Mouse (Mus musculus) neutrophil, adult 5-6 weeks (primary cell): Measurements from ENCODE around the gene Gm11985. TPM values are rescaled to one million over a fixed set of nuclear protein-coding genes. Genes with fewer than 3 reads are reported as not detected.

Source experiments
- ATAC-seq: fragments of 151-379, 151-347 bp; 2 replicates; pipeline ENCODE4 v1.8.0; 2017; ENCODE audit warnings: mild to moderate bottlenecking, moderate TSS enrichment; ENCODE audit not compliant: insufficient number of reproducible peaks, poor library complexity, low FRiP score, severe bottlenecking; ENCODE audit errors: extremely low read depth
- total RNA-seq: library from RNA; stranded (forward); fragments of 200-1000 nt; gene quantifications from 2 replicates; pipeline ENCODE4 v1.2.3, GENCODE M21; 2017

The Gm11985 gene
- total RNA-seq, 1 experiment from 2014 or later: not detected

GRCm38 (mm10) chr11:7133736-7134135 is 54.6 kb downstream of the Gm11985 start:
- ATAC-seq: no peak

Other genes with a start within 250 kb of the Gm11985 start
- not detected in 2 replicates for gene Adcy1, start 125.1 kb downstream of the Gm11985 start, total RNA-seq
- gene Igfbp1, start 9.2 kb upstream of the Gm11985 start, total RNA-seq: not detected in 2 replicates
- gene Igfbp3, start 25.4 kb upstream of the Gm11985 start, total RNA-seq: not detected in 2 replicates